Mouse (Mus musculus): ENCODE results near the gene Cd70.

DNA sequence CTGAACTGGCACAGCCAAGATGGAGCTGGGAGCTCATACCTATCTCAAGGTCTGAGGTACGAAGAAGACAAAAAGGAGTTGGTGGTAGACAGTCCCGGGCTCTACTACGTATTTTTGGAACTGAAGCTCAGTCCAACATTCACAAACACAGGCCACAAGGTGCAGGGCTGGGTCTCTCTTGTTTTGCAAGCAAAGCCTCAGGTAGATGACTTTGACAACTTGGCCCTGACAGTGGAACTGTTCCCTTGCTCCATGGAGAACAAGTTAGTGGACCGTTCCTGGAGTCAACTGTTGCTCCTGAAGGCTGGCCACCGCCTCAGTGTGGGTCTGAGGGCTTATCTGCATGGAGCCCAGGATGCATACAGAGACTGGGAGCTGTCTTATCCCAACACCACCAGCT lies 42.5 kb downstream of the Cd70 start:
- TF ChIP-seq GATA1 (IDR thresholded peaks at IDR 0.05; ENCODE audit: low read length): no peak
- no peak for TF ChIP-seq TAL1 (IDR thresholded peaks at IDR 0.05; ENCODE audit: low read length)
